Mouse (Mus musculus): ENCODE data around the gene Adprh.

Gene Adprh

GRCm38 (mm10) chr16:38440403-38440802 lies 12.1 kb downstream of the Adprh start:
- DNase-seq: no peak

- DNase-seq: no peak
These were observed 13.3 kb downstream of the Adprh start for GRCm38 (mm10) chr16:38439190-38439589.

GRCm38 (mm10) chr16:38434295-38434795 lies 18.2 kb downstream of the Adprh start:
- no peak for DNase-seq

GRCm38 (mm10) chr16:38433514-38433913 lies 19.0 kb downstream of the Adprh start:
- DNase-seq: no peak

GRCm38 (mm10) chr16:38432498-38433425 lies 19.7 kb downstream of the Adprh start, which contains the start of gene Pla1a:
Pla1a (minus strand) TSS chr16:38433145.
- peak; percentile 34 for DNase-seq

GRCm38 (mm10) chr16:38431446-38432185 lies 20.9 kb downstream of the Adprh start:
- DNase-seq: no peak

- DNase-seq: no peak
These were observed 26.7 kb downstream of the Adprh start for GRCm38 (mm10) chr16:38425799-38426198.

- no peak for DNase-seq
These were observed 27.1 kb downstream of the Adprh start for GRCm38 (mm10) chr16:38425374-38425773.

- DNase-seq: no peak
These were observed 37.5 kb downstream of the Adprh start for GRCm38 (mm10) chr16:38414953-38415352.

- no peak for DNase-seq
These were observed 44.1 kb downstream of the Adprh start for GRCm38 (mm10) chr16:38408416-38408815.

GRCm38 (mm10) chr16:38407584-38407983 lies 44.9 kb downstream of the Adprh start:
- DNase-seq: no peak

GRCm38 (mm10) chr16:38406708-38407107 lies 45.8 kb downstream of the Adprh start:
- DNase-seq: no peak

GRCm38 (mm10) chr16:38406293-38406692 lies 46.2 kb downstream of the Adprh start:
- DNase-seq: no peak

GRCm38 (mm10) chr16:38403639-38404038 lies 48.9 kb downstream of the Adprh start:
- no peak for DNase-seq

GRCm38 (mm10) chr16:38401468-38401867 lies 51.0 kb downstream of the Adprh start:
- no peak for DNase-seq

- no peak for DNase-seq
These were observed 52.1 kb downstream of the Adprh start for GRCm38 (mm10) chr16:38400311-38400960.

- peak; percentile 69 for DNase-seq
These were observed 52.8 kb downstream of the Adprh start for GRCm38 (mm10) chr16:38399531-38400231.

- no peak for DNase-seq
These were observed 53.4 kb downstream of the Adprh start for GRCm38 (mm10) chr16:38399076-38399475.

GRCm38 (mm10) chr16:38398266-38398665 lies 54.2 kb downstream of the Adprh start:
- DNase-seq: peak; percentile 86

- DNase-seq: peak; percentile 48
These were observed 56.3 kb downstream of the Adprh start for GRCm38 (mm10) chr16:38396155-38396554.

- no peak for DNase-seq
These were observed 57.3 kb downstream of the Adprh start for GRCm38 (mm10) chr16:38395060-38395730.

- no peak for DNase-seq
These were observed 58.3 kb downstream of the Adprh start for GRCm38 (mm10) chr16:38394191-38394618.

Data from kidney, adult 9 months (tissue).